Mouse (Mus musculus): ENCODE data around the gene Kctd21. TPM values are rescaled to one million over a fixed set of nuclear protein-coding genes. Genes with fewer than 3 reads are reported as not detected.
A peak's percentile ranks its signal among the peaks of the same experiment; 100 is the strongest.

Gene Kctd21
- 3.9 and 4.8 TPM in 2 replicates for polyA plus RNA-seq (2011; ENCODE audit: insufficient read length, low read depth, missing spikeins)

DNA sequence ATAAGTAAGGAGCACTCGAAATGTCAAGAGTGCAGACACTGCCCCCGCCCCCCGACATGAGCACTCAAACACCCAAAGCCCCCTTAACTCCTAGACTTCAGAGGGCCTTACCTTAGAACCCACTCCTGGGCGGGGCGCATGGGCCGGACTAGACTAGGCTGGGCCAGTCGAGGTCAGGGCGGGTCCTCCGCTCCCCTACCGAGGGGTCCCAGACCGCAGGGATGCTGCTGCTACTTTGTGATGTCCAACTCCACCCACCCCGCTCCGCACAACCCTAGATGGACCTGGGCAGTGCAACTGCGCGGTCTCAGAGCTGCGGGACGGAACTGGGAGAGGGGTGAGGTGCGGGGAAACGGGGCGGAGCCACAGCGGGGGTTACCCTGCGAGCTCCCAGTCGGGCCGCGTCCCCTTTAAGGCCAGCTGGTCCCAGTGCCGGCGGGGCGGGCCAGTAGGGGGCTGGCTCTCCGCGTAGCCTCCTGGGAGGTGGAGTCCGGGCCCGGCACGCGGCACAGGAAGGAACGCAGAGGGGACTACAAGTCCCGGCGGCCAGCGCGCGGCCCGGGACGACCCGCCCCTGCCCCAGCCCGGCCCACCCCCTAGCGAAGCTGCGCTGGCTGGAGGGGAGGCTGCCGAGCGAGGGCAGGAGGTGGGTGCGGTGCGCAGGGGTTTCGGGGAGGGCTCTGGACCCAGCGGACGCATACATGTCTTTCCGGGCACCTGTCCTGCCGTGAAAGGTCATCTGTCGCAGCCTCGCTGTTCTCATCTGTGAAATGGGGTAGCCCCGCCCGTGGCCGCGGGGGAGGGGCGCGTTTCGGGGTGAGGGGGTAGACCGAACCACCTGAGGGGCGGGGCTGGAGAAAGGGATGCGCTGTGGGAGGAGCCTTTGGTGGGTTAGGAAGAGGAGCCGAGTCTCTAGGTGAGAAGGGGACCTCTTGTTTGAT lies at the start of gene Kctd21, which contains the start of gene Usp35:
Gene Kctd21 (plus strand): TSS at position 602 of the 941 bp plus-strand sequence.
Gene Usp35 (minus strand): TSS at position 295 of the 941 bp plus-strand sequence.
- Histone ChIP-seq H3K27ac (ENCODE audit: insufficient read depth, low read length) (no peak within 1 kb of the TSS), H3K4me1 (ENCODE audit: control insufficient read depth, insufficient read depth, low read length) (no peaks in the 10 kb centered on the region), H3K4me3 (ENCODE audit: insufficient read depth, low read length) (peak within 1 kb of the TSS; percentile 83)
- no peak for TF ChIP-seq CTCF (IDR thresholded peaks at IDR 0.05; ENCODE audit: borderline replicate concordance, insufficient read depth, low read length)
- TF ChIP-seq POLR2A (IDR thresholded peaks at IDR 0.05; ENCODE audit: low read depth, low read length) = peak; percentile 61

DNA sequence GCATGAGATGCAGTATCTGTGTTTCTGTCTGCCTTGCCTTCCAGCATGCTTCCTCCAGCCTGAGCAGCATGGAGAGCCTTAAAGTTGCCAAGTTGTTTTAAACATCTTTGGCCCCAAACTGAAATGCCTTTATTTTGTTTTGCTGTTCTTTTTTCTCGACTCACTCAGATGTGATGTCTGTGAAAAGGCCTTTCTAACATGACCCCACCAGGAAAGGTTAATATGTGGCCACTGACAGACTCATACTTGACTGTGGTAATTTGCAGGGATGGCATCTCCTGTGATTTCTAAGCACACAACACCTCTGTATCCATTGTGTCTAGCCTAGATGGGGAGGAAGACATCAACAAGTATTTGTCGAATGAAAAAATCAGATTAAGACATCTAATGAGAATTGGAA lies 35.1 kb upstream of the Kctd21 start:
- Histone ChIP-seq H3K4me3 (ENCODE audit: insufficient read depth, low read length) (no peak overlapping the region), H3K27ac (ENCODE audit: insufficient read depth, low read length) (no peak overlapping the region), H3K4me1 (ENCODE audit: control insufficient read depth, insufficient read depth, low read length) (no peaks in the 10 kb centered on the region)
- TF ChIP-seq CTCF (IDR thresholded peaks at IDR 0.05; ENCODE audit: borderline replicate concordance, insufficient read depth, low read length) = no peak

DNA sequence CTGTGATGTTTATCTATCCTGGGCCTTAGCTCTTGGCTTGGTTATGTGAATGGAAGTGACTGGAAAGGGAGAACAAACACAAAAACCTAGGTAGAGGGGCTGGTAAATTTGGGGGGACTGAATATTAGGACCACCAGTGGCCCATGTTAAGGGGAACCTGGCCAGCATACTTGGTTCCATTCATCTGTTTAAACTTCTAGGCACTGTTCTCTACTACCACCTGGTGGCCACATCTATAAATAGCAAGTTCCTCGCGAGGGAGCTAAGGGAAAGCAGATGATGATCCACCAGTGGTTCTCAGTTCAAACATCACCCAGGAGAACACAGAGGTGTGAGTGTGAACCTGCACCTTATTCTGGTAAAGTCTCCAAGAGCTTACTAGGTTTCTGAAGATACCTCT lies 34.7 kb upstream of the Kctd21 start:
- Histone ChIP-seq H3K4me1 (ENCODE audit: control insufficient read depth, insufficient read depth, low read length) (no peaks in the 10 kb centered on the region), H3K4me3 (ENCODE audit: insufficient read depth, low read length) (no peak overlapping the region), H3K27ac (ENCODE audit: insufficient read depth, low read length) (no peak overlapping the region)
- TF ChIP-seq POLR2A (IDR thresholded peaks at IDR 0.05; ENCODE audit: low read depth, low read length) (no peak), CTCF (IDR thresholded peaks at IDR 0.05; ENCODE audit: borderline replicate concordance, insufficient read depth, low read length) (no peak)

DNA sequence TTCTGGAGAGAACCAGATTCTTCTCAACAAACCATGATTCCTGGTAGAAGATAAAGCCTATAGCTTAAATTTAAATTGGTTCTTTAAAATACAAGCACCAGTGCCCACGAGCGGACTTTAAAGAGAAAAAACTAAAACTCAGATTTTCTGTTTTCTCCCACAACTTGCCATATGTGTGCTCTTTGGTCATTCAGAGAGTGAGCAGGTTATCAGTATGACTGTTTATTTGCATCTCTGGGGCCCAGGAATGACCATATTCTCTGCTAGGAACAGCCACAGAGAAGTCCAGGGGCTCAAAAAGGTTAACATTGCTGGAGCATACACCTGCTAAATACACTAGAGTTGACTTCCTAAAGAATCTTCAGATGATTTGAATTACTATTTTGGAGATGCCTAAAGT lies 33.8 kb upstream of the Kctd21 start:
- Histone ChIP-seq H3K4me1 (ENCODE audit: control insufficient read depth, insufficient read depth, low read length) (no peaks in the 10 kb centered on the region), H3K27ac (ENCODE audit: insufficient read depth, low read length) (no peak overlapping the region), H3K4me3 (ENCODE audit: insufficient read depth, low read length) (no peak overlapping the region)
- no peak for TF ChIP-seq POLR2A (IDR thresholded peaks at IDR 0.05; ENCODE audit: low read depth, low read length)

DNA sequence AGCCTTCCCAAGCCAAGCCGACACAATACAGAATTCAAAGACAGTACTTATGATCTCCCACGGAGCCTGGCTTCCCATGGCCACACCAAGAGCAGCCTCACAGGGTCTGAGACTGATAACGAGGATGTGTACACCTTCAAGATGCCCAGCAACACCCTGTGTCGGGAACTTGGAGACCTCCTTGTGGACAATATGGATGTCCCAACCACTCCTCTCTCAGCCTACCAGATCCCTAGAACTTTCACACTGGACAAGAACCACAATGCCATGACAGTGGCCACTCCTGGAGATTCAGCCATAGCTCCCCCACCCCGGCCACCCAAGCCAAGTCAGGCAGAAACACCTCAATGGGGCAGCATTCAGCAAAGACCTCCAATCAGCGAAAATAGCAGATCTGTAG lies 33.2 kb upstream of the Kctd21 start:
- H3K27ac ChIP-seq (ENCODE audit: insufficient read depth, low read length) = no peak overlapping the region
- H3K4me3 ChIP-seq (ENCODE audit: insufficient read depth, low read length) = no peak overlapping the region

DNA sequence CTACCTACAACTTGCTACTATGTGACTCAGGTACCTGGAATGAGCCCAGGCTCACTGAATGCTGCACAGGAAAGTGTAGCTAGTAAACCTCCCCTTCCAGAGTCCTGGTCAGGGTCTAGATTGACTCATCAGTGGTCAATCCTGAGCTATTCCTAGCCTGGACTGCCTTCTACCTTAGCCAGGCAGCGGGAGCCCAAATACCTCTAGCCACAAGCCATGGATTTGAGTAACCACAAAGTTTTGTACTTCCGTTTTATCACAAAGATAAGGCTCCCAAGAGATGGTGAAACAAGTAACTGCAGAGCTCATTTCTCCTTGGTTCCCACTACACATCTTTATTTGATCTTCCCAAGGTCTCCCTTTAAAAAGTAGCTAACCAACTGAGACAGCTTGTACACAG lies 31.2 kb upstream of the Kctd21 start:
- Histone ChIP-seq H3K27ac (ENCODE audit: insufficient read depth, low read length) (no peak overlapping the region), H3K4me3 (ENCODE audit: insufficient read depth, low read length) (no peak overlapping the region), H3K4me1 (ENCODE audit: control insufficient read depth, insufficient read depth, low read length) (no peaks in the 10 kb centered on the region)
- TF ChIP-seq POLR2A (IDR thresholded peaks at IDR 0.05; ENCODE audit: low read depth, low read length) (no peak), CTCF (IDR thresholded peaks at IDR 0.05; ENCODE audit: borderline replicate concordance, insufficient read depth, low read length) (no peak)

More for the DNA sequence above, 33.2 kb upstream of the Kctd21 start:
- H3K4me1 ChIP-seq (ENCODE audit: control insufficient read depth, insufficient read depth, low read length) = no peaks in the 10 kb centered on the region
- TF ChIP-seq POLR2A (IDR thresholded peaks at IDR 0.05; ENCODE audit: low read depth, low read length) = no peak
- no peak for TF ChIP-seq CTCF (IDR thresholded peaks at IDR 0.05; ENCODE audit: borderline replicate concordance, insufficient read depth, low read length)

DNA sequence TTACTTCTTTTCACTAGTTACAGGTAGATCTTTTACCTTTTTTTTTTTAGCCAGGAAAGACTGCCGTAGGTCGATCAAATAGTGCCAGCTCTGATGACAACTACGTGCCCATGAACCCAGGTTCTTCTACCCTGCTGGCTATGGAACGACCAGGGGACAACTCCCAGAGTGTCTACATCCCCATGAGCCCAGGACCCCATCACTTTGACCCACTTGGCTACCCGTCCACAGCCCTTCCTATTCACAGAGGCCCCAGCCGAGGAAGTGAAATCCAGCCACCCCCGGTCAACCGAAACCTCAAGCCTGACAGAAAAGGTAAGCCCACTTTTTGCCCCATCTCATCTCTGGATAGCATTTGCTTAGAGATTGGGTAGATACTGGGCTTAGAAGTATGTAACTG lies 30.8 kb upstream of the Kctd21 start:
- H3K4me3 ChIP-seq (ENCODE audit: insufficient read depth, low read length) = no peak overlapping the region
- H3K4me1 ChIP-seq (ENCODE audit: control insufficient read depth, insufficient read depth, low read length) = no peaks in the 10 kb centered on the region
- no peak overlapping the region for H3K27ac ChIP-seq (ENCODE audit: insufficient read depth, low read length)
- TF ChIP-seq CTCF (IDR thresholded peaks at IDR 0.05; ENCODE audit: borderline replicate concordance, insufficient read depth, low read length) = no peak
- no peak for TF ChIP-seq POLR2A (IDR thresholded peaks at IDR 0.05; ENCODE audit: low read depth, low read length)

DNA sequence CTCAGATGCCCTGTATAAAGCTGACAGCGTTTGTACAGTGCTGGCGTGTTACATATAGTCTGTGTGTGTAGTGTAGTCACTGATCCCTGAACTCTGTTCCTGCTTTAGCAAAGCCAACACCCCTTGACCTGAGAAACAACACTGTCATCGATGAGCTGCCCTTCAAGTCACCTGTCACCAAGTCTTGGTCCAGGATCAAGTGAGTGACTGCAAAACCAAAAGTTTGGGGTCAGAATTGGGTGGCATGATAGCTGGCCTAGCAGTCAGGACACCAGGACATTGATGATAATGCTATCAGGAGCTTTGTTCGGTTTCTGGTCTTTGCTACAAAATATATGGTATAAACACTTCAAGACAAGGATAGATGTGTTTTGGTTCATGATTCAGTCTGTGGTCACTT lies 29.9 kb upstream of the Kctd21 start:
- no peak for TF ChIP-seq POLR2A (IDR thresholded peaks at IDR 0.05; ENCODE audit: low read depth, low read length)
- Histone ChIP-seq H3K4me1 (ENCODE audit: control insufficient read depth, insufficient read depth, low read length) (no peaks in the 10 kb centered on the region), H3K4me3 (ENCODE audit: insufficient read depth, low read length) (no peak overlapping the region), H3K27ac (ENCODE audit: insufficient read depth, low read length) (no peak overlapping the region)

DNA sequence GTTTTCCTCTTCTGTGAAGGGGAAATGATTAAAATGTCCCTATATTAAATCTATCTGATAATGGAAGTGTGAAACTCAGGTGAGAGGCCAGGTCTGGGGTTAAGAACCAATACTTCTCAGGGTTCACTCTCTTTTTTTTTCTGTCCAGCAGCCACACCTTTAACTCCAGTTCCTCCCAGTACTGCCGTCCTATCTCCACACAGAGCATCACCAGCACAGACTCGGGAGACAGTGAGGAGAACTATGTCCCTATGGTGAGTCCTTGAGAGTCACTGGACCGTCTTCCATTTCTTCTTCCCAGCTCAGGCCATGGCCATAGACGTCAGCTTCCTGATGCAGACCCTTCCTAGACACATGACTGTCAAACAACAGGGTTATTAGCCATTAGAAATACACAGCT lies 29.3 kb upstream of the Kctd21 start:
- no peak for TF ChIP-seq CTCF (IDR thresholded peaks at IDR 0.05; ENCODE audit: borderline replicate concordance, insufficient read depth, low read length)
- TF ChIP-seq POLR2A (IDR thresholded peaks at IDR 0.05; ENCODE audit: low read depth, low read length) = no peak
- Histone ChIP-seq H3K4me3 (ENCODE audit: insufficient read depth, low read length) (no peak overlapping the region), H3K4me1 (ENCODE audit: control insufficient read depth, insufficient read depth, low read length) (no peaks in the 10 kb centered on the region), H3K27ac (ENCODE audit: insufficient read depth, low read length) (no peak overlapping the region)

DNA sequence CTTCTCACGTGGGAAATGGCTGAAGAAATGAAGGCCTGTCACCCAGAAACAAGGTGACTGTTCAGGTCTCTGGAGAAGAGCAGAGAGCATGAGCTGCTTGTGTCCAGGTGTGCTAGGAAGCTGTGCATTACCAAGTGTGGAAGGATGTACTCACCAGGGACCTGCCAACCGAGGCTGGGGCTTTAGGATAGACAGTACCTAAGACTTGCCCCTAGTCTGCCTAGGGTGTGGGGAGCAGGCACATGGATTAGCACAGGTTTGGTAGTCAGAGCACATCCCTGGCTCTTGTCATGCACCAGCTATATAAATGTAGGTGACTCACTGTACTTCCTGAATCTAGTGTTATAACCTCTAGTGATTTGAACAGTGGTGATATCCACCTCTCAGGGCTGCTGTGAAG lies 28.5 kb upstream of the Kctd21 start:
- Histone ChIP-seq H3K4me3 (ENCODE audit: insufficient read depth, low read length) (no peak overlapping the region), H3K27ac (ENCODE audit: insufficient read depth, low read length) (no peak overlapping the region), H3K4me1 (ENCODE audit: control insufficient read depth, insufficient read depth, low read length) (no peaks in the 10 kb centered on the region)
- TF ChIP-seq CTCF (IDR thresholded peaks at IDR 0.05; ENCODE audit: borderline replicate concordance, insufficient read depth, low read length) (no peak), POLR2A (IDR thresholded peaks at IDR 0.05; ENCODE audit: low read depth, low read length) (no peak)
